Mouse (Mus musculus) heart, embryonic 16.5 days (tissue): ENCODE results near the gene Dnm2. TPM values are rescaled to one million over a fixed set of nuclear protein-coding genes. Genes with fewer than 3 reads are reported as not detected.
"Not testable (repeated sequence)": the region's sequence is repeated elsewhere in the genome, so short reads cannot be mapped to it uniquely, and the experiment has no call there.

Experiments
- ATAC-seq: fragments of 200-750 bp; cut with Nextera tagmentation; replicated peaks from 2 replicates; pipeline ENCODE4 v1.8.0; 2017; ENCODE audit warnings: moderate number of reproducible peaks; ENCODE audit not compliant: insufficient read depth, low FRiP score; ENCODE audit errors: extremely low read depth
- H3K27ac ChIP-seq: fragments of 300-500 bp; sonication (generic); 2 replicates; pipeline ENCODE4 v1.5.1; 2014; ENCODE audit warnings: mild to moderate bottlenecking, low read length, control low read depth, moderate library complexity
- H3K27me3 ChIP-seq: fragments of 300-500 bp; sonication (generic); 2 replicates; pipeline ENCODE4 v1.6.1; 2014; ENCODE audit warnings: low read length, mixed read lengths; ENCODE audit not compliant: control insufficient read depth, insufficient read depth
- H3K36me3 ChIP-seq: fragments of 300-500 bp; sonication (generic); 2 replicates; pipeline ENCODE4 v1.6.1; 2014; ENCODE audit not compliant: control insufficient read depth, insufficient read depth
- H3K4me1 ChIP-seq: fragments of 300-500 bp; sonication (generic); 2 replicates; pipeline ENCODE4 v1.6.1; 2014; ENCODE audit warnings: low read length, mixed read lengths; ENCODE audit not compliant: control insufficient read depth, insufficient read depth
- H3K4me2 ChIP-seq: fragments of 300-500 bp; sonication (generic); 2 replicates; pipeline ENCODE4 v1.6.1; 2014; ENCODE audit warnings: low read depth, mild to moderate bottlenecking, control low read depth, low read length
- H3K4me3 ChIP-seq: fragments of 300-500 bp; sonication (generic); 2 replicates; pipeline ENCODE4 v1.5.1; 2014; ENCODE audit warnings: mild to moderate bottlenecking, control low read depth, low read length
- H3K9ac ChIP-seq: fragments of 300-500 bp; sonication (generic); 2 replicates; pipeline ENCODE4 v1.6.1; 2014; ENCODE audit warnings: low read length, control low read depth
- H3K9me3 ChIP-seq: fragments of 300-500 bp; sonication (generic); replicated peaks from 2 replicates; pipeline ENCODE4 v1.6.1; 2016; ENCODE audit warnings: low read length; ENCODE audit not compliant: control insufficient read depth
- WGBS: fragments of 180-500 bp; shearing (Covaris S2); extraction: QIAGEN DNeasy Blood & Tissue Kit; methylation state at CpG from one replicate; pipeline ENCODE4 v1.1.7; 2014; 5-methylcytosine and 5-hydroxymethylcytosine counted together
- polyA plus RNA-seq: library from polyadenylated mRNA; unstranded; fragments of >200 nt; fragmentation: Nextera tagmentation; extraction: Ambion mirVana; gene quantifications from 2 replicates; pipeline ENCODE4 v1.2.1, GENCODE M21; 2015

Dnm2 gene
- polyA plus RNA-seq, 1 experiment from 2014 or later, result 75.0 TPM

- Histone ChIP-seq H3K27me3 (no peaks in the 10 kb centered on the region), H3K4me2 (no peak overlapping the region), H3K9ac (no peak overlapping the region), H3K4me3 (no peak overlapping the region), H3K4me1 (peaks cover 15% of the 10 kb centered on the region), H3K36me3 (no peaks in the 10 kb centered on the region), H3K27ac (no peak overlapping the region), H3K9me3 (no peaks in the 10 kb centered on the region)
- WGBS, result 76% methylated on average over 10 of the region's 10 CpGs
- ATAC-seq, result no peak
Measured at GRCm38 (mm10) chr9:21456930-21457634, 32.4 kb downstream of the Dnm2 start.

DNA sequence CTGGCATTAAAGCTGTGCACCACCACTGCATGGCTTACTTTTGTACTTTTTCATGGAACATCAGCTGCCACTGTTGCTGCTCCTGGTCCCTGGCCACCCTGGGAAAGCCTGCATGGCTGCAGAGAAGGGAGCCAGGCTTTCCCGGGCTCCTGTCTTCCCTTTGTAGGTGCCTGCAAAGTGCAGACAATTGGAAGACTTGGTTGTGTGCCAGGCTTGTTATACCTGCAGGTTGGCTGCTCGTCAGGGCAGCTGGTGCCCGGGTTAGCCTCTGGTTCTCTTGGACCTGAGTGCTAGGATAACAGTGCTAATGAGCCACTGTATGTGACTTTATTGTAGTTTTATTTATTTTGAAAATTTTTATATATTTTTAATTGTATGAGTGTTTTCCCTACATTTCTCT is 34.1 kb downstream of the Dnm2 start:
- Histone ChIP-seq H3K27ac (no peak overlapping the region), H3K27me3 (no peaks in the 10 kb centered on the region), H3K9me3 (no peaks in the 10 kb centered on the region), H3K9ac (no peak overlapping the region), H3K4me3 (no peak overlapping the region), H3K36me3 (no peaks in the 10 kb centered on the region), H3K4me1 (peaks cover 29% of the 10 kb centered on the region), H3K4me2 (no peak overlapping the region)
- WGBS, result 63% methylated on average over 3 of the region's 3 CpGs
- no peak for ATAC-seq

DNA sequence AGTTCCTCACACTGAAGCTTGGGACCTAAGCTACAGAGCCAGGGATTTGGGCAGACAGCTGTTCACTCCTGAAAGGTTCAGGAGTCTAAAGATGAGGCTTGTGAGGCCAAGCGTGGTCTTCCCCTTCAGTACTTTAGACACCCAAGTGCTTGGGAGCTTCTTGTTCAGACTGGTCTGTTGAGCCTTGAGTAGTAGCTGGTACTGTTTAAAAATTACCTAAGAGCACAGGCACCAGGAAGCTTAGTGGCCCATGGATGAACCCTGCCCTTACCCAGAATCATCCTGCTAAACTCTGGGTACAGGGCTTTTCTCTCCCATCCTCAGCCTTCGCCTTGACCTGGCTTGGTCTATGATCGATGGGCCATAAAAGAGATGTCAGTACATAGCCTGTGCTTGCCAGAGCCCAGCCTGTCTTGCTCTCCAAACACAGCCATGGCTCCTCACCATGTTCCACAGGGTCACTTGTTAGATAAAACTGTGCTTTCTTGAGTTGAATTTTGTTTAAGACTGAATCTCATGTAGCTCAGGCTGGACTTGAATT is 35.8 kb downstream of the Dnm2 start:
- Histone ChIP-seq H3K27me3 (no peaks in the 10 kb centered on the region), H3K9ac (no peak overlapping the region), H3K9me3 (no peaks in the 10 kb centered on the region), H3K27ac (no peak overlapping the region), H3K4me2 (no peak overlapping the region), H3K4me3 (no peak overlapping the region), H3K36me3 (no peaks in the 10 kb centered on the region), H3K4me1 (peaks cover 27% of the 10 kb centered on the region)
- 93% methylated on average over 3 of the region's 3 CpGs for WGBS
- ATAC-seq, result no peak

DNA sequence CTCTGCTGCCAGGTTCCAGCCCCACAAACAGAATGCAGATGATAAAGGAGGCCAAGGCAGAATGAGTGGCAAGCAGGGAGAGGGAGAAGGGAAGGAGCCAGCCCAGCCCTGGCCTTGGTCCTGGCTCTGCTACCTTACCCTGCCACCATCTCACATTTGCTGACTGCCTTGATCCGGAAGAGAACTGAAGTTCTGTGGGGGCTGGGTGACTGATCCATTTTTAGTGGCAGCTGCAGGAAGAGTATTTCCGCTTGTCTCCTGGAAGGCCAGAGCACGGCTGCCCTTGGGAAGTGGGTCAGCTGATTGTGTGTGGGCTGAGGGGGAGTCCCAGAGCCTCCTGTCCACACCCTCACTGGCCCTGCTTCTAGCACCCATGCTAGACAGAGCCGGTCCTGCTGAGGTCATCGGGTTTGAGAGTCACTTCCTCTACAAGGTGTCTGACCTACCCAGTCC is 38.5 kb downstream of the Dnm2 start:
- WGBS, result 14% methylated on average over 5 of the region's 5 CpGs
- Histone ChIP-seq H3K27me3 (no peaks in the 10 kb centered on the region), H3K4me1 (peaks cover 27% of the 10 kb centered on the region), H3K9me3 (no peaks in the 10 kb centered on the region), H3K4me2 (peak overlapping the region; percentile 33; the same call in 1 of the 2 replicates), H3K27ac (peak overlapping the region; percentile 86), H3K9ac (peak overlapping the region; percentile 50), H3K4me3 (no peak overlapping the region), H3K36me3 (peaks cover 16% of the 10 kb centered on the region)
- ATAC-seq, result peak; percentile 89

GRCm38 (mm10) chr9:21463766-21464564 is 39.3 kb downstream of the Dnm2 start:
- peak overlapping the region; percentile 86 for H3K27ac ChIP-seq
- H3K9me3 ChIP-seq, result no peaks in the 10 kb centered on the region
- no peak overlapping the region for H3K4me3 ChIP-seq
- H3K36me3 ChIP-seq, result peaks cover 22% of the 10 kb centered on the region
- no peak for ATAC-seq
- 75% methylated on average over 3 of the region's 3 CpGs for WGBS
- no peaks in the 10 kb centered on the region for H3K27me3 ChIP-seq
- peaks cover 27% of the 10 kb centered on the region for H3K4me1 ChIP-seq
- no peak overlapping the region for H3K4me2 ChIP-seq
- H3K9ac ChIP-seq, result no peak overlapping the region

DNA sequence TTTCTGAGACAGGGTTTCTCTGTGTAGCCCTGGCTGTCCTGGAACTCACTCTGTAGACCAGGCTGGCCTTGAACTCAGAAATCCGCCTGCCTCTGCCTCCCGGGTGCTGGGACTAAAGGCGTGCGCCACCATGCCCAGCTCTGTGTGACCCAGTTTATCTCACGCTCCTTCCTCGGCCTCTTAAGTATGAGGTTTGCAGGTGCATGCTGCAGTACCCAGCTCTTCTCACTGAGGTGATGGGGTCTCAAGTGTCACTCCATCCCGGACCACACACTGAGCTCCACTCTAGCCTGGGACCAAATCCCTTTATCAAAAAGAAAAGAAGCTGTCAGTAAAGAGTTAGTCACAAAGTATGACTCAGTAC is 39.8 kb downstream of the Dnm2 start:
- 89% methylated on average over 7 of the region's 7 CpGs for WGBS
- H3K36me3 ChIP-seq, result peaks cover 25% of the 10 kb centered on the region

DNA sequence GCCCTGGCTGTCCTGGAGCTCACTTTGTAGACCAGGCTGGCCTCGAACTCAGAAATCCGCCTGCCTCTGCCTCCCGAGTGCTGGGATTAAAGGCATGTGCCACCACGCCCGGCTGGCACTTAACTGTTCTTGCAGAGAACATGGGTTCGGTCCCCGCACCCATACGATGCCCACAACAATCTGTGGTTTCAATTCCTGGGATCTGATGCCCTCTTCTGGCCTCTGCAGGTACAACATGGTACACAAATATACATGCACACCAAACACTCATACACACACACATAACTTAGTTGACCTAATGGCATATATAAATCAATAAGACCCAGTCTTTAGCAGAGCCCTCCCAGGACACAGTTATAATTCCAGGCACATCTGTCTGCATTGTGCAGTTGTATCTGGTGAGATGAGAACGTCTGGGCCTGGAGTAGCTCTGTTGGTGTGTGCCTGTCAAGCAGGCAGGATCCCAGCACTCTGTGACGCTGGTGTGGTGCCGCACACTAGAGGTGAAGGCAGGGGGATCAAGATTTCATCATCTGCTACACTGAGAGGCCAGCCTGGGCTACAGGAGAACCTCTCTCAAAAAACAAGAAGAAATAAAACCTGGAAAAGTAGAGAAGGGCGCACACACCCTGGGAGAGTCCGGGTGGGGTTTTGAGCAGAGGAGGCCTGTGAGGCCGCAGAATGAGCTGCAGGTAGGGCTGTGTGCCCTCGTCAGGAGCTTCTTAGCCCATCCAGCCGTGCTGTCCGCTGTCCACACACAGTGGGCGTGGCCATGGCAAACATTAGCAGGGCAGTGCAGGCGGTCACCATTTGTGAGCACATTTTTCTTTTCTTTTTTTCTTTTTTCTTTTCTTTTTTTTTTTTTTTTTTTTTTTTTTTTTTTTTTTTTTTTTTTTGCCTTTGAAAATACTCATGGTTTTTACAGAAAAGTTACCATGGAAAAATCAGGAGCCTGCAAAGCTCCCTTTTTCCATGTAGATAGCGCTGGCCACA is 44.6 kb downstream of the Dnm2 start:
- 86% methylated on average over 20 of the region's 20 CpGs for WGBS
- peaks cover 53% of the 10 kb centered on the region for H3K36me3 ChIP-seq
- ATAC-seq, result no peak

More for the DNA sequence above, 39.8 kb downstream of the Dnm2 start:
- not testable (repeated sequence) for H3K27me3 ChIP-seq, H3K9me3 ChIP-seq, H3K4me2 ChIP-seq, H3K9ac ChIP-seq, ATAC-seq, H3K4me3 ChIP-seq, H3K27ac ChIP-seq
- peaks cover 27% of the 10 kb centered on the region for H3K4me1 ChIP-seq

GRCm38 (mm10) chr9:21472913-21473312 is 48.2 kb downstream of the Dnm2 start:
- ATAC-seq, result no peak
- H3K36me3 ChIP-seq, result peaks cover 69% of the 10 kb centered on the region

More for the DNA sequence above, 44.6 kb downstream of the Dnm2 start:
- Histone ChIP-seq H3K4me3 (no peak overlapping the region), H3K4me2 (no peak overlapping the region), H3K27me3 (no peaks in the 10 kb centered on the region), H3K9ac (no peak overlapping the region), H3K9me3 (no peaks in the 10 kb centered on the region), H3K27ac (no peak overlapping the region), H3K4me1 (no peaks in the 10 kb centered on the region)

More at GRCm38 (mm10) chr9:21472913-21473312, 48.2 kb downstream of the Dnm2 start:
- no peaks in the 10 kb centered on the region for H3K4me1 ChIP-seq
- H3K9me3 ChIP-seq, result 0 out of 2 replicates have a peak, but pooled peaks cover 2% of the 10 kb centered on the region
- H3K4me3 ChIP-seq, result no peak overlapping the region
- no peak overlapping the region for H3K4me2 ChIP-seq
- 83% methylated on average over 4 of the region's 4 CpGs for WGBS
- H3K9ac ChIP-seq, result no peak overlapping the region
- no peaks in the 10 kb centered on the region for H3K27me3 ChIP-seq
- H3K27ac ChIP-seq, result no peak overlapping the region
